Mouse (Mus musculus) heart, postnatal 14 days (tissue): ENCODE data around the gene Cit. TPM values are rescaled to one million over a fixed set of nuclear protein-coding genes. Genes with fewer than 3 reads are reported as not detected.

Experiments used
- DNase-seq, 2 experiments: peaks; one replicate each; pipeline ENCODE4 v3.0.0; 2021 to 2022
- intact Hi-C: fragments of 180-260 bp; cut with DNase I; formaldehyde crosslinking; loops from one replicate; pipeline ENCODE4 v1.15.1; 2025
- total RNA-seq, 2 experiments: library from RNA; stranded (reverse); gene quantifications; 2 replicates each; pipeline ENCODE4 v1.2.3; 2021

Cit gene
- total RNA-seq, 2 experiments from 2014 or later, result 4.0 to 5.4 TPM

DNA sequence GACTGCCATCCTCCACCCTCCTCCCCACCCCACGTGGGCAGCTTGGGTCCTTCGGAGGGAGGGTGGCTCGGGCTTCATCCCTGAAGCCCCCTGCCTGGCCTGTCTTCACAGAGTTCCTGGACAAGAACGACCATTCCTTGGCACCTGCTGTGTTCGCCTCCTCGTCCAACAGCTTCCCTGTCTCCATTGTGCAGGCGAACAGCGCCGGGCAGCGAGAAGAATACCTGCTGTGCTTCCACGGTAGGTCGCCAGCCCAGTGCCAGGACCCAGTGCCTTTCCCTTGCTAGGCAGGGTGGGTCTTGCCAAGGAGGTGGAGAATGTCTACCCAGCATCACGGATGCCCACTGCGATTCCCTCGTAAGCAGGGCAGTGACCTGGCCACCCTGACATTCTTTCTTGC lies 149.0 kb downstream of the Cit start:
- no peak for DNase-seq
- intact Hi-C loops, result no loop called here

DNA sequence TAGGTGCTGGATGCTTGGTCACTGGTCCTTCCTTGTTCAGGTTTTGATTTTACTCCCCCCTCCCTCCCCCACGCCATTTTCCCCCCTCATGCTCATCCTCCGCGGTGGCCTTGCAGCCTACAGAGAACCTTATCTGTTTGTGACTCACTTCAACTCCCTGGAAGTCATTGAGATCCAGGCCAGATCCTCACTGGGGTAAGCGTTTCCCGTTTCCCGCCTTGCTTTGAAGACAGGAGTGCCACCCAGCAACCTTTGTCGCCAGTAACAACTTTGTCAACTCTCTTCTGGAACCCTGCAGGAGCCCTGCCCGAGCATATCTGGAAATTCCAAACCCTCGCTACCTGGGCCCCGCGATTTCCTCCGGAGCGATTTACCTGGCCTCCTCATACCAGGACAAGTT lies 152.3 kb downstream of the Cit start:
- DNase-seq, result no peak
- intact Hi-C loops, result no loop called here

DNA sequence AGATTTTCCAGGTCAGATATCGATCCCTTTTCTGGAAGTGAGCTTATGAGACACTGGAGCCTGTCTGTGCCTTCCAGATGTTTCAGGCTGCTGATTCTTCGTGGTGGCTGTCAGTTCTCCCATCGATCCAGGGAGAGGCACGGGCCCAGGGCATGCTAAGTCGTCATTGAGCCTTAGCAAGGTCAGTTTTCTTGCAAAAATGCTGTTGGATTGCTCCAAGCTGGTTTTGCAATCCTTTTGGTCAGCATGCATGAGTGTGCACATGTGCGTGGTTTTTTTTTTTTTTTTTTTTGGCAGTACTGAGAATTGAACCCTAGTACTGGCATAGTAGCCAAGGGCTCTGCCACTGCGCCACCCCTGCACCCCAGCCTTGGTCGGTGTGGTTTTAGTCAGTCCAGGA lies 158.1 kb downstream of the Cit start:
- intact Hi-C loops, result loop anchor here (10.0 kb wide), 1 partner anchor 208 kb away; no protein-coding TSS in a partner anchor
- DNase-seq, result no peak

- intact Hi-C loops, result loop anchor here (10.0 kb wide), 1 partner anchor 209 kb away; no protein-coding TSS in a partner anchor
- no peak for DNase-seq
Measured at GRCm38 (mm10) chr5:116003825-116004224, 158.7 kb downstream of the Cit start.

- DNase-seq, result no peak
- intact Hi-C loops, result loop anchor here (10.0 kb wide), 1 partner anchor 209 kb away; no protein-coding TSS in a partner anchor
Measured at GRCm38 (mm10) chr5:116004271-116004670, 159.2 kb downstream of the Cit start.

- intact Hi-C loops, result loop anchor here (5.0 to 10.0 kb wide), 2 partner anchors 79 to 212 kb away; no protein-coding TSS in a partner anchor
- peak; percentile 62 to 63 for DNase-seq
Measured at GRCm38 (mm10) chr5:116006324-116007099, 161.4 kb downstream of the Cit start.

DNA sequence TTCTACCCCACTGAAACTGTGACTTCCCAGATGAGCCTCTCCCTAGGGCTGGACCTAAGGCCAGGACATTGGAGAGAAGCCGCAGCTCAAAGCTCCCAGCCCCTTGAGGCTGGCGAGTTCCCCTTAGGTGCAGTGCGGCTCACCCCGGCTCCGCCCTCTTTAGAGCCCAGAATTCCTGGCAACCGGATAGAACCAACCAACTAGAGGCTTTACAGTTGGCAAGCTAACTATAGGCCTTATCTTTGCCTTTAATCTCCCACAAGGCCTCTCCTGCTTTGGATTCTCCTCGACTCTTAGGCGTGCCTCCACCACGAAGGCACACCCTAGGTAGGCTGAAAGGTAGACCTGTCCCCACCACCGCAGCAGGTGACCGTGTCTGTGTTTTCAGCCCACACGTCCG lies 162.6 kb downstream of the Cit start:
- intact Hi-C loops, result loop anchor here (5.0 to 10.0 kb wide), 2 partner anchors 80 to 213 kb away; no protein-coding TSS in a partner anchor
- no peak for DNase-seq

DNA sequence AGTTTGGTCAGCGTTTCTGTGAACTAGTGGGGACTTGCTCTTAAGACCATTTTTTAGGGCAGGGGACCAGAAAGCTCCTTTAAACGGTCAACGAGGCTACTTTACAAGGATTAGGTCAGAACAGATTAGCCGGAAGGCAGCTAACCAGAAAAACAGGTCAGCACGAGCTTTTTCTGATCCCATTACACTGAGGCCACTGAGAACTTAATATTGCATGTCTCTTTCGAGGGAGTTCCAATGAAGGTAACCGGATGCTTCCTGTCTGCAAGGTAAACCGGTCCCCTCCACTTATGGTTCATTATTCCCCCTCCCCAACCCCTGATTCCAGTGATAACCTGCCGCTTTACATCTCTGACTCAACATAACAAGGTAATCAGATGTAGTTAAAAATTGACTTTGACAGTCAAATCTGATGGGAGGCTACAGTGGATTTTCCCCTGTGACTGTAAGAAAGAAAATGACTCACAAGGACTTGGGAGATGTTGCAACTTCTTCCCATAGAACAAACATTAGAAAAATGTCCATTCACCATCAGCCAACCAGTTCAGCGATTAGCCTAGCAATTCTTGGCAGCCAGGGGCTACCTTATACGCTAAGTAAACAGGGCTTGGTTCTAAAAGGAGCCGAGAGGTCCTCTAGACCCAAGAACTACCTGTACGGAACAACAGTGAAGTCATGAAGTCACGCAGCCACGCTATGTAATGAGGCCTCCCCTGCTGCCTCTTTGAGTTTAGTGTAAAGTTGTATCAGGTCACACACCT lies 164.2 kb downstream of the Cit start:
- intact Hi-C loops, result loop anchor here (5.0 to 10.0 kb wide), 2 partner anchors 82 to 214 kb away; no protein-coding TSS in a partner anchor
- DNase-seq, result no peak

DNA sequence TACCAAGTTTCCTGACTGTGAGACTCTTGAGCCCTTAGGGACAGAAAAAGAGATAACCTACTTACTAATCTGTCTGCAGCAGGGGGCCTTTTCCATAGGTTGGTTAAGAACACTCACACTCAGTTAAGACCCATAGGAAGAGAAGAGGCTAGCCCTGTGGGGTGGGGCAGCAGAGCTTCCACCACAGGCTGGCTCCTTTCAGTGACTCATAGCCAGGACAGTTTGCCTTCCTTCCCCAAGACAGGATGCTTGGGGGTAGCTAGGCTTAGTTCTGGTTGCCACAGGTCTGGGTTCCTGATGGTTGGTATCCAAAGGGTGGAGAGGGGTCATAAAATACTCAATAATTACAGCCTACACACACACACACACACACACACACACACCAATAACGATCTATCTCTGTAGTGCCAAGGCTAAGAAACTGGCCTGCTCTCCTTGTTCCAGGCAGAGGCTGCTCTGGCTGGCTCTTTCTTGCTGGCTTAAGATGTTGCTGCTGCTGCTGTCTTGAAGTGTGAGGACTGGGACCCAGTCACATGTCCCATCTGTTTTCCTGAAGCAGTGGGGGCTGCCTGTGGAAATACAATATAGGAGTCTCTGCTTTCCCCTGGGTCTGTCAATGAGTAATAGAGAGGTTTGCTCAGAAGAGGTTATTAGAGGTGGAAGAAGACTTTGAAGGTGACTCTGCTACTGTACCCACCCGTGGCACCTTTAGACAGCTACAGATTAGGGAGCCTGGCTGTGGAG lies 165.0 kb downstream of the Cit start:
- intact Hi-C loops, result loop anchor here (5.0 to 10.0 kb wide), 2 partner anchors 83 to 215 kb away; no protein-coding TSS in a partner anchor
- DNase-seq, result no peak

GRCm38 (mm10) chr5:116011700-116012099 lies 166.6 kb downstream of the Cit start:
- intact Hi-C loops, result no loop called here

GRCm38 (mm10) chr5:116012503-116012902 lies 167.4 kb downstream of the Cit start:
- no peak for DNase-seq
- intact Hi-C loops, result no loop called here

More at GRCm38 (mm10) chr5:116011700-116012099, 166.6 kb downstream of the Cit start:
- no peak for DNase-seq

GRCm38 (mm10) chr5:116013821-116014220 lies 168.7 kb downstream of the Cit start:
- intact Hi-C loops, result no loop called here

GRCm38 (mm10) chr5:116014237-116014636 lies 169.2 kb downstream of the Cit start:
- no peak for DNase-seq
- intact Hi-C loops, result no loop called here

More at GRCm38 (mm10) chr5:116013821-116014220, 168.7 kb downstream of the Cit start:
- DNase-seq, result no peak

GRCm38 (mm10) chr5:116016542-116016941 lies 171.5 kb downstream of the Cit start:
- intact Hi-C loops, result no loop called here

DNA sequence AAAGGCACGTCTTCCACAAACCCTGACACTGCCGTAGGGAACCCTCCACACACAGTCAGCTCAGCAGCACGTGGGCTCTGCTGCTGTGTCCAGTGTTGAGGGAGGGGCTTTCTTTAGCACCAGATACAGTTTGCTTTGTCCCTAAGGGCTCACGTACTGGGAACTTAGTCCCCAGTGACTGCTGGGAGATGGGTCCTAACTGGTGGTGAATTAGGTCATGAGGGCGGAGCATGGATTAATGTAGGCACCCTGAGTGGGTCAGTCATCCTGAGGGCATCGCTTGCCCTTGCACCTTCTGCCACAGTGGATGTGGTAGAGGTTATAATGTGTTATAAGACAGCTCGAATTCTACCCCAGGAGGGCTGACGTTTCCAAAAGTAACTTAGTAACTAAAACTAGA lies 172.3 kb downstream of the Cit start:
- intact Hi-C loops, result no loop called here
- DNase-seq, result no peak

More at GRCm38 (mm10) chr5:116016542-116016941, 171.5 kb downstream of the Cit start:
- DNase-seq, result no peak

DNA sequence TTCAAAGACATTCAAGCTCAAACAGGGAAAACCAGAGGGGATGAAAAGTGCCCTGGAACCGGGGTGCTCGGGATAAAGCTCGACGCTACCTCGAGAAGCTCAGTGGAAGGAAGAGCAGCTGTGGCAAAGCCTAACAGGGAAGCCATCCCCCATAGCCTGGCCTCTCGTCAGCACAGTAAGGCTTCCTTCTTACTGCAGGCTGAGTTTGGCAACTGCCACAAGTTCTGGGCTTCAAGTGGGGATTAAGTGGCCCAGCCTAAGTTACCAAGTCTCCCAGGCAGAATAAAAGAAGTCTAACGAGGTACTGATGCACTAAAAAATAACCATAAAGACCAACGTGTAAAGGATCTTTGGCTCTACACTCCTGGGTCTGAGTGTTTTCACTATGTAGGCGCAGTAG lies 173.1 kb downstream of the Cit start:
- no peak for DNase-seq
- intact Hi-C loops, result no loop called here

GRCm38 (mm10) chr5:116018784-116019183 lies 173.7 kb downstream of the Cit start:
- intact Hi-C loops, result no loop called here

DNA sequence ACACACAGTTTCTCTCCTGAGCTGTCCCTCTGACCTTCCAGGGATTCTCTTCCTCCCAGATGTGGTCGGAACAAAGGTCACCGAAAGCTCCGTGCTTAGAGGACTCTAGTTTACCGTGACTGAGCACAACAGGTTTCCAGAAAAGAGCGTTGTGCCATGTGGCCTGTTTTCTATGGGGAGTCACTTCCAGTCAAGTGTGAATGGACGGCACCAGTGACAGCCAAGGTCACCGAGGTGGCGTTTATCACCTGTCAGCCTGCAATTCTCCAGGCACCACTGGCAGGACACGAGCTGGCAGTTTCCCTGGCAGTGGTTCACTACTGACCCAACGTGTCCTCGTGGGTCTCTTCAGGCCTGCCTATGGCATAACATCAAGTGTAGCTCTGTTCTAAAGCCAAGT lies 174.3 kb downstream of the Cit start:
- peak; percentile 58 to 69 for DNase-seq
- intact Hi-C loops, result no loop called here

More at GRCm38 (mm10) chr5:116018784-116019183, 173.7 kb downstream of the Cit start:
- DNase-seq, result no peak

DNA sequence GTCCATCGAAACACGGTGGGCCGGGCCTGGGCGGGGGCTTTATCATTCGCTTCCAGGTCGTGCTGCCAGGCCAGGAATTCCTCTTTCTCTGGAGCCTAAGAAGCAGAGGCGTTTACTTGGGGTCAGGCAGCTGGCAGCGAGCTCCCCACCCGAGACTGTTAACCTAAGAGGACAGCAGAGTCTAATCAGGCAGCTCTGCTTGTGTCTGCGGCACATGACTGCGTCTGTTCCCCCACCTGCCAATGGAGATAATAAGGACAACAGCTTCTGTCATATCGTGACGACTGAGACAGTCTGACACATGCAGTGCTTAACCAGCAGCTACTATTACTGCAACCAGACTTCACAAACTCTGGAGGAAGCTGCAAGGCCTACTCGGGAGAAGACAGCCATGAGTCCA lies 176.5 kb downstream of the Cit start:
- DNase-seq, result peak in 1 of 2 experiments; percentile 20
- intact Hi-C loops, result loop anchor here (5.0 to 10.0 kb wide), 3 partner anchors 44 to 463 kb away; no protein-coding TSS in a partner anchor

DNA sequence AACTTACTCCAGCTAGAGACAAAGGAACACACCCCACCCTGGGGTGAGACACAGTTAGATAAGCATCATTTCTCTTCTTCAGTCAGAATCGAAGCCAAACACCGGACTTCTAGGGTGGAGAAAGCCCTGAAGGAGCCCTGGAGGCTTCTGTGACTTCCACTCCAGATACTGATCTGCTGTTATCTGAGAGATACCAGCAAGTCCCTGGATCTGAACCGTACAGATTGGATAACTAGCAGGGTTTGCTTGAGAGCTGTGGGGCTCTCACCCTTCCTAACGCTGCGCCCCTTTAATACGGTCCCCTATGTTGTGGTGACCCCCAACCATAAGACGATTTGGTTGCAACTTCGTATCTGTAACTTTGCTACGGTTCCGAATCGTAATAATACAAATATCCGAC lies 177.1 kb downstream of the Cit start:
- intact Hi-C loops, result loop anchor here (5.0 to 10.0 kb wide), 3 partner anchors 45 to 463 kb away; no protein-coding TSS in a partner anchor
- no peak for DNase-seq
